Mouse (Mus musculus): ENCODE data around the gene Abcc4.

Gene Abcc4

GRCm38 (mm10) chr14:118710945-118711344 is 4.9 kb upstream of the Abcc4 start:
- no peak for DNase-seq

GRCm38 (mm10) chr14:118709736-118710135 is 3.7 kb upstream of the Abcc4 start:
- DNase-seq = peak; percentile 21 to 25

GRCm38 (mm10) chr14:118708126-118708525 is 2.1 kb upstream of the Abcc4 start:
- no peak for DNase-seq

GRCm38 (mm10) chr14:118706962-118707361 is 943 bp upstream of the Abcc4 start:
- no peak for DNase-seq

GRCm38 (mm10) chr14:118705465-118705807 is 583 bp downstream of the Abcc4 start:
- DNase-seq = no peak

- DNase-seq = no peak
Observed at GRCm38 (mm10) chr14:118703363-118703762, 2.7 kb downstream of the Abcc4 start.

- peak in 1 of 2 experiments; percentile 20 for DNase-seq
Observed at GRCm38 (mm10) chr14:118701991-118702608, 3.9 kb downstream of the Abcc4 start.

- DNase-seq = no peak
Observed at GRCm38 (mm10) chr14:118700576-118700975, 5.4 kb downstream of the Abcc4 start.

- no peak for DNase-seq
Observed at GRCm38 (mm10) chr14:118699963-118700362, 6.1 kb downstream of the Abcc4 start.

GRCm38 (mm10) chr14:118699508-118699907 is 6.5 kb downstream of the Abcc4 start:
- DNase-seq = no peak

- no peak for DNase-seq
Observed at GRCm38 (mm10) chr14:118696556-118697289, 9.3 kb downstream of the Abcc4 start.

- no peak for DNase-seq
Observed at GRCm38 (mm10) chr14:118695866-118696265, 10.2 kb downstream of the Abcc4 start.

GRCm38 (mm10) chr14:118694321-118694720 is 11.7 kb downstream of the Abcc4 start:
- no peak for DNase-seq

GRCm38 (mm10) chr14:118691910-118692309 is 14.1 kb downstream of the Abcc4 start:
- no peak for DNase-seq

GRCm38 (mm10) chr14:118691404-118691803 is 14.6 kb downstream of the Abcc4 start:
- no peak for DNase-seq

GRCm38 (mm10) chr14:118690921-118691320 is 15.1 kb downstream of the Abcc4 start:
- DNase-seq = no peak

- DNase-seq = no peak
Observed at GRCm38 (mm10) chr14:118690336-118690735, 15.7 kb downstream of the Abcc4 start.

- no peak for DNase-seq
Observed at GRCm38 (mm10) chr14:118688643-118689042, 17.4 kb downstream of the Abcc4 start.

- DNase-seq = no peak
Observed at GRCm38 (mm10) chr14:118686861-118687260, 19.2 kb downstream of the Abcc4 start.

- no peak for DNase-seq
Observed at GRCm38 (mm10) chr14:118685572-118685971, 20.4 kb downstream of the Abcc4 start.

GRCm38 (mm10) chr14:118682339-118683034 is 23.5 kb downstream of the Abcc4 start:
- no peak for DNase-seq

GRCm38 (mm10) chr14:118681087-118681486 is 24.9 kb downstream of the Abcc4 start:
- no peak for DNase-seq

- DNase-seq = no peak
Observed at GRCm38 (mm10) chr14:118678279-118678985, 27.6 kb downstream of the Abcc4 start.

All from thymus, adult 18-20 months (tissue).